Mouse (Mus musculus): ENCODE measurements around the gene Ermap.
A peak's percentile ranks its signal among the peaks of the same experiment; 100 is the strongest.

Ermap gene

DNA sequence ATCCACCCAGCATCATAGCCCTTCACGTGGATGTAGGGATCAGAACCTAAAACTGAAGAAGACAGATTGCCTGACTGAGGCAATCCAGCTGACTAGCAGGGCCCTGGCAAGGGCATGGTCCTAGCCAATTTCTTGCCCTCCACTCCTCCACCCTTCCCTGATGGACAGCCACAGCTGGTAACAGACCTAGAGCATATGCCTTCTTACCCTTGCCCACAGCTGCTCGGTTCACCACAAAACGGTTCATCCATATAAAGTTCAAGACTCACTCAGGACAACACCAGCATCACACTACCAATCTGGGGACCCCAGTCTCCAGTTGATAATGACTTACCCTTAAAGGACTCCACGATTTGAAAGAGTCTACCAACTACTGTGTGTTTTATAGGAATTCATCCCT, 4.0 kb downstream of the Ermap start:
- no peak for DNase-seq (ENCODE audit: low spot score)

DNA sequence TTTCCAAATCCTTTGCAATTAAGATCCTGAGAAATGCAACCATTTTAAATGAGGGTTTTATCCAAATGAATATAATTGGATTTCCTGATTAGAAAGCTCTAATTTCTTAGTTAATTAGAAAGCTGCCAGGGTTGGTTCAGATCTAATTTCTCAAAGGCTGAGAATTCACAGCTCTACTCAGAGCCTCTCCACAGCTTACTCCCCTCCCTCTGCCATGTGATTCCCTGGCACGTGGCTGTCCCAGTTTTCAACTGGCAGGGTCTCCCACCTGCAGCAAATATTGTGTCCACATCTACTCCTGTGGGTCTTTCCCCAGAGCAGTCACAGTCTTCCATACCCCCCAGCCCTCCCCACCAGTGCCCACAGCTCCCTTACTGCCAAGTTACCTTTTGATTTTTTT, 6.3 kb downstream of the Ermap start:
- DNase-seq (ENCODE audit: low spot score) = no peak

DNA sequence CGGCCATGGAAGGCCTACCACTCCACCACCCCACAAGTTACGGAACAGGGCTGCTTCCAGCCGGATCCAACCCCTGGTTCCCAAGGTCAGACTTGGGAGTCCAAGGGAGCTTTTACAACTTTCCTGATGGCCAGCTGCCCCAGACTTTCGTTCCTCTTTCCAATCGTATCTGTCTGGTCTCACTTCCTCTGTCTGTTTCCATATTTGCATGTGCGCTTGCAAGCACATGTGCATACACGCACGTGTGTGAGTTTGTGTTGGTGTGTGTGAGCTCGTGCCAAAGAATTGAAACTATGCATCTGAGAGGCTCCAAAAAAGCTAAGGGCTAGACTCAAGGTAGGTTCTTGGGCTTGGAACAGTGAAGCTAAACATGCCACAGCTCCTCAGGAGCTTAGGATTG, 8.4 kb downstream of the Ermap start:
- DNase-seq (ENCODE audit: low spot score) = no peak

DNA sequence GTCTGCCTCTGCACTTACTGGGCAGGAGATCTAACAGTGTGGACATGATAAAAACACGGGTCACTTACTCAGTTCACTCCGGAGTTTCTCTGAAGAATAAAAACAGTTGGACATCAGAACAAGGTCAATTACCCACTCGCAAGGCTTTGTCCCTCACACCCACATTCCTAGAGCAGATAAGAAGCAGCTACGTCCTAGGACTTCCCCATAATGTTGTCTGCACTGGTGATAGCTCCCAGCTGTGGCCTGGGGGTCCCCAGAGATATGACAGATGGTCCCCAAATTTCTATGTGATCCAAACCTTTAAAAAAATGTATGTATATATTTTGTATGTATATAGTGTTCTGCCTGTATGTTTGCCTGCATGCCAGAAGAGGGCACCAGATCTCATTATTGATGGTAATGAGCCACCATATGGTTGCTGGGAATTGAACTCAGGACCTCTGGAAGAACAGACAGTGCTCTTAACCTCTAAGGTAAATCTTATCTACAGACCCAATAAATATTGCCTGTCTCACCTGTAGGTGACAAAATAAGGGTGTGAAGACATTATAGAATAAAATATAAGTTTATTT, 9.6 kb downstream of the Ermap start:
- no peak for DNase-seq (ENCODE audit: low spot score)

DNA sequence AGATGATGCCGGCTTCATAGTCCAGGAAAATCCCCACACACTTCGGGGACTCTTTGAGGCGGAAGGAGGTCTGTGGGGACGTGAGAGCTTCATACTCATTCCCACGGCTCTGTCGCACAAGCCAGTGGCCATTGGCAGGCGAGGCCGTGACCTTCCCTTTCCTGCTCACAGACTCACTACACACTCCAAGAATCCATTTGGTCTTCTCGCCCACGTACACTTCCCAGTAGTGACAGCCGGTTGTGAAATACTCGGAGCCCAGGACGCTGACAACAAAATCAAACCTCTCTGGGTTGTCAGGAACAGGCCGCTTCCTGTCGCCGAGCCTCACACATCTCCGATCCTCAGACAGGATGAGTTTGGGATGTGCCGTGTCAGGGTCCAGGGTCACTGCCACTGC, 11.5 kb downstream of the Ermap start:
- no peak for DNase-seq (ENCODE audit: low spot score)

DNA sequence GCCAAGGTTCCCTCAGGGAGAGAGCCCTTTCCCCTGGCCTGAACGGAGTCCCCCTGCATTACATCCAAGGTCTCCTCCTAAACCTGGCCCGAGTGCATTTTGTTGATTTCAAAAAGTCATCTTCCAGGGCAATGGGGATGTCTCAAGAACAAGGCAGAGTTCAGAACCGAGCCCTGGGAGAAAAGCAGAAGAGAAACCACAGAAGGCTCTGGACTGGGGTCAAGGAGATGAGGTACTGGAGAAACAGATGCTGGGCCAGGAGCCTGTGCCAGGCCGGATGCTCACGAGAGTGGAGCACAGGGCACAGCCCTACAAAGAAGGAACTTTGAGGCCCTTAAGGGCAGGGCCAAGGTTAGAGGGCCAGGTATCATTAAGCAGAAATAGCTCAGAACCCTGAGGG, 12.1 kb downstream of the Ermap start:
- no peak for DNase-seq (ENCODE audit: low spot score)

DNA sequence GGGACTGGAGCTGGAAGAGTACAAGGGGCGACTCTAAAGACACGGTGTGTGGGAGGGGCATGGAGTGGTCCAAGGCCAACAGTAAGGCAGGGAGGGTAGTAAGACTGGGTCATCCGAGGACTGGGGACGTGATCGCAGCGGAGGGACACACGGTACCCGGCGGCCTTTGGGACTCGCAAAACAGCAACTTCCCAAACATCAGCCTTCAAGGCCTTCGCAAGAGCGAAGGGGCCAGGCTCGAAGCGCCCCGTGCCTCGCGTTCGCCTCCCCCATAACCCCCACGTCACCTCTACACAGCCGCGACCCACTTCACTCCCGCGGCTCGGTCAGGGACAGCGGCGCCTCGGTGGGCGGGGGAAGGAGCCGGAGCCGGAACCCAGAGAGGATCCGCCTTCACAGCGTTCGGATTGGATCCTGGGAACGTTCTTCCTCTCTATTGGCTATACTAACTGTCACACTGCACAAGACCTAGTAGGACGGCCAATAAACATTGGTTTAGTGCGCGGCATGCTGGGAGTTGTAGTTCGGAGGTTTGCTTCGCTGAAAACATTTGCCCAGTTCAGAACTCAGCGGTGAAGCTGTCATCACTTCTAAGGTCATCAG, 15.9 kb downstream of the Ermap start, which contains the start of gene Zfp691:
TSS of gene Zfp691 (minus strand) at position 345 of the 603 bp plus-strand sequence.
- peak; percentile 93 for DNase-seq (ENCODE audit: low spot score)

DNA sequence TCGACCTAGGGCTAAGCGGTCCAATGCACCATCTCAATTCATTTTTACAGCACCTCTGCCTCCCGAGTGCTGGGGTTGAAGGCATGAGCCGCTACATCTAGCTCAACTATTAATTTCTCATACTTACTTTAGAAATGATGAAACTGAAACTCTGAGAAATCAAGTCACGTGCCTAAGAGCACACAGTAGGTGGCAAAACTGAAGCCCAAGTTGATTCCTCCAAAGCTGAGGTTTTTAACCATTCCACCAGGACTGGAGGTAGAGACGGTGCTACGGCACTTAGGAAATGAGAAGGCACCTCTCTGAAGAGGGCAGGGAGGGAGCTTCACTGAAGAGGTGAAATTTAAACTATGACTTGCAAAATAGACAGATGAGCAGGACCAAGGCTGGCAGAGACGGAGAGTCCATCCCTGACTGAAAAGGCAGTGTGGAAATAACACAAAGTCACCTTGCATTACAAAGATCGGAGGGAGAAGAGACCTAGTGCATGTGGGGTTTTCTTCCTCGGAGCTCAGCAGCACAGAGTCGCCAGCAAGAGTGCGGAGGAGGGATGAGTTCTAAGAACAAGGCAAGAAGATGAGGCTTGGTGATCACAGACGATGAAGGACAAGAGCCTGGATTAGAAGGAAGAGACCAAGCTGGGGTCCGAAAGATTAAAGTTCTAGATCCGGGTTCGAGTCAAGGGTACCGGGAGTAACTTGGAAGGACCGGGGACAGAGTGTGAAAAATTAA, 16.7 kb downstream of the Ermap start:
- peak; percentile 6 for DNase-seq (ENCODE audit: low spot score)

DNA sequence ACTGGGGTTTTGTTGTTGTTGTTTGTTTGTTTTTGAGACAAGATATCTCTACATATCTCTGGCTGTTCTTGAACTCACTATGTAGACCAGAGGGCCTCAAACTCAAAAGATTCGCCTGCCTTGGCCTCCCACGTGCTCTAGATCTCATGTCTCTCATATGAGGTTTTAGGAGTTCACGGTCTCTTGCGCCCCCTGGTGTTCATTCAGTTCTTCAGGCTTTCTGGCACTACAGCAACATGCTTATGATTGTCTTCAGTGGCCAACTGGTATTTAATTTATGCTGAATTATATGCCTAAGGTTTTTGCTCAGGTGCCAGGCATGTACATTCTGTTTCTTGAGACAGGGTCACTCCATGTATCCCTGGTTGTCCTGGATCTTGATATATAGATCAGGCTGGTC, 22.1 kb downstream of the Ermap start:
- DNase-seq (ENCODE audit: low spot score) = peak; percentile 75

DNA sequence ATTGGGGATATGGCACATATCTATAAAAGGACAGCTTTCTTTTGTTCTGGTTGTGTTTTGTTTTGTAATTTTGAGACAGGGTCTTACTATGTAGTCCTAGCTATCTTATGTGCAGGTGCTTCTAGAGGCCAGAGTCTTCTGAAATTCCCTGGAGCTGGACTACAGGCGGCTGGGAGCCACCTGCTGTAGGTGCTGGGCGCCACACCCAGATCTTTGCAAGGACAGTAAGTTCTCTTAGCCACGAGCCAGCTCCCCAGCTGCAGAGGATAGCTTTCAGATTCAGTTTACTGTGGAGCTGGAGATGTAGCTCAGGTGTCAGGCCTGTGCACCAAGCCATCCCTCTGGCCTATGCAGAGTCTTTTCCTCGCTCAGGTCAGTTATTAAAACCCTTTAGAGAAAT, 22.7 kb downstream of the Ermap start:
- no peak for DNase-seq (ENCODE audit: low spot score)

DNA sequence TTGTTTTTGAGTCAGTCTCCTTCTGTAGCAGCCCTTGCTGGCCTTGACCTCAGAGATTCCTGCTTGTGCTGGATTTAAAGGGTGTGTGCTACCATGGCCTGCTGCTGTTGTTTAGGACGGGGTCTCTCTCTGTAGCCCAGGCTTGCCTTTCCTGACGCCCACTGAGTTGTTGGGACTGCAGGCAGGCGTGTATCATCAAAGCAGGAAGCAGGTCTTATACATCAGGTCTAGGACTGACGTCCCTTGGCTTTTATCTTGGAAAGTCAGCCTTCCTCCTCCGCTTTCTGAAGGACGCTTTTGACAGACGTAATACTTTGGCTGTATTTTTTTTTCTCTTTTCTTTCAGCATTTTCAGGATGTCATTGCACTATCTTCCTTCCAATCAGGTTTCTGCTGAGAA, 23.9 kb downstream of the Ermap start:
- DNase-seq (ENCODE audit: low spot score) = no peak

DNA sequence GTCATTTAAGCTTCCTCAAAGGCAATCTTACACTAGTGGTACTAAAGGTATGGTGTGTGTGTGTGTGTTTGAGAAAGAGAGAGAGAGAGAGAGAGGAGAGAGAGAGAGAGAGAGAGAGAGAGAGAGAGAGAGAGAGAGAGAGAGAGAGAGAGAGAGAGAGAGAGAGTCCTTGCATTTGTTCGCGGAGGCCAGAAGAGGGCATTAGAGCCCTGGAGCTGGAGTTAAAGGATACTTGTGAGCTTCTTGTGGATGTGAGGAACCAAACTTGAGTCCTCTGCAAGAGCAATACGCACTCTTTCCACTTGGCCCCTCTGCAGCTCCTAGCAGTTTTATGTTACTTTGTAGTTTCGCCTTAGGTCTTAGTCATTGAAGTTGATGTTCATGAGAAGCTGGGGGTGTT, 26.8 kb downstream of the Ermap start:
- no peak for DNase-seq (ENCODE audit: low spot score)

DNA sequence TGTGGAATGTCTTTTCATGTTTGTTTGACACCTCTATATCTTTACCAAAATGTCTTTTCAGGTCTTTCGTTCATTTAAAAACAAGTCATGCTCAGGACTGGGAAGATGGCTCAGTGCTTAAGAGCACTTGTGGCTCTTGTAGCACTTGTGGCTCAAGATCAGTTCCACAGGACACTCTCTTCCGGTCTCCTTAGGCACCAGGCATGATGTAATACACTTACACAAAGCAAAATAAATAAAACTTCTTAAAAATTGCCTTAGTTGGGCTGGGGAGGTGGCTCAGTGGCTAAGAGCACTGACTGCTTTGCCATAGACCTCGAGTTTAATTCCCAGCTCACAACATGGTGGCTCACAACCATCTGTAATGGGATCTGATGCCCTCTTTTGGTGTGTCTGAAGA, 28.5 kb downstream of the Ermap start:
- no peak for DNase-seq (ENCODE audit: low spot score)

DNA sequence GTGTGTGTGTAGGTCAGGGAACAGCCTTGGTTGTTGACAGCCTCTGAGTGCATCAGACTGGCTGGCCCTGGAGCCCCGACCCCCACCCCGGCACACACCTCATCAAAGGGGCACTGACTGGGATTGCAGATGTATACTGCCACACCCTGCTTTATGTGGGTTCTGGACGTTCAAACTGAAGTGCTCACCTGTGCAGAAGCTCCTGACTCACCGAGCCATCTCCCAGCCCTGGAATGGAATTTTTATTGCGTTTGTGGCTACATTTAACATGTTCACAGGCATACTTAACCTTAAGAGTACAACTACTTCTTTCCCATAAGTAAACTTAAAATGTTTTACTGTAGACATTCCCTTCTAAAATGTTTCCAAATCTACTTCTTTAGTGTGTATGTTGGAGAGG, 31.9 kb downstream of the Ermap start:
- no peak for DNase-seq (ENCODE audit: low spot score)

DNA sequence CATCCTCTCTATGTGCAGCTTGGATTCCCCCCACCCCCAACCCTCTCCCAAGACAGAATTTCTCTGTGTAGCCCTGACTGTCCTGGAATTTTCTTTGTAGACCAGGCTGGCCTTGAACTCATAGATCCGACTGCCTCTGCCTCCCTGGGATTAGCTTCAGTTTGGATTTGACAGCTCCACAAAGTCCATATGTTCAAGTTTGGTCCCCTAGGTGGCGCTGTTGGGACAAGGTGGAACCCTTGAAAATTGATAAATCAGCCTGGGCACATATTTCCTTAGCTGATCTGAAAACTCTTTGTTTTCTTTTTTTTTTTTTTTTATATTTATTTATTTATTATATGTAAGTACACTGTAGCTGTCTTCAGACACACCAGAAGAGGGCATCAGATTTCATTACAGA, 32.6 kb downstream of the Ermap start:
- DNase-seq (ENCODE audit: low spot score) = no peak

DNA sequence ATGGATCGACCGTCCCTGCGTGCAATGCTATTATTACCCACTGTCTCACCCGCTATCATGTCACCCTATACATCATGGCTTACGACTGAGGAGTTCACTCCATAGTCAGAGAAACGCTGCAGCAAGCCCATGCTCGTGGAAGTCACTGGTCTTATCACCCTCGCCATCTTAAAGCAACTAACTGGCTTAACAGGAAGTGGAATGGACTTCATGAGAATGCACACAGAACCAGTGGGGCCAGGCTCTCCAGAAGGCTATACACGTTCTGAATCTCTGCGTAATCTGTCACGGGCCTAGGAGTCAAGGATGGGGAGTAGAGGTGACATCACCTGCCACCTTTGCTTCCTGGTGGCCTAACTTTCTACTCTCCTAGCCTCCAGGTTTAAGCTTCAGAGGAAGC, 41.1 kb downstream of the Ermap start:
- no peak for DNase-seq (ENCODE audit: low spot score)

DNA sequence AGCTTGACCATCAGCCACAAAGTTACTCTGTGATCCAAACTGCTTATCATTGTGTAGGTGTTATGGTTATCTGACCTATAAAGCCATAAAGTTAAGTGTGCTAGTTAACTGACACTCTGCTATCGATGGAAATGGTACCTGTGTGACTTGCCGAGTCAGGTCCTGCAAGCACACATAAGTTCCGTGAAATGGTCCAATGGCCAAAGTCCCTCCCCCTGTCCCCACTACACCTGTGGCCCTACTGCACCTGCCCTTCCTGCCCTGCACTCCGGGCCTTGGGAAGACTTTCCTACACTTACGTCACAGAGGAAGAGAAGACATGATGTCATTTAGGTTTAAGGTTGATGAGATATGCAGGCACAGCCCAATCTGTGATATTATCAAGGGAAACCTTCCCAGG, 42.5 kb downstream of the Ermap start:
- DNase-seq (ENCODE audit: low spot score) = no peak

DNA sequence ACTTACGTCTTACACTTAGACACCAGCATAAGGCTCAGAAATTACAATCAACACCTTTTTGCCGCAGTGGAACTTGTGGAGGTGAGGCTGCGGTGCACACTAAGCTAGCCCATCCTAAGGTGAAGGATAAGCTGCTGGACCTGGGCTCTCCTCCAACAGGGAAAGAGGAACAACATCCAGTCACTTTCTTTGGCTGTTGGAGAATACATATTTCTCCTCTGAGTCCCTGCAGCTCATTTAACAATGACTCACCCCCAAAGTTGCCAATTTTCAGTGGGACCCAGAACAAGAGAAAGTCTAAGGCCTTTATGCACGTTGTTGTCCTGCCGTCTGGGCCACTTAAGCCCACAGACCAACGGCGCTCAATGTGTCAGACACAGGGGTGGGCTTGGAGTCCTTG, 43.0 kb downstream of the Ermap start:
- no peak for DNase-seq (ENCODE audit: low spot score)

DNA sequence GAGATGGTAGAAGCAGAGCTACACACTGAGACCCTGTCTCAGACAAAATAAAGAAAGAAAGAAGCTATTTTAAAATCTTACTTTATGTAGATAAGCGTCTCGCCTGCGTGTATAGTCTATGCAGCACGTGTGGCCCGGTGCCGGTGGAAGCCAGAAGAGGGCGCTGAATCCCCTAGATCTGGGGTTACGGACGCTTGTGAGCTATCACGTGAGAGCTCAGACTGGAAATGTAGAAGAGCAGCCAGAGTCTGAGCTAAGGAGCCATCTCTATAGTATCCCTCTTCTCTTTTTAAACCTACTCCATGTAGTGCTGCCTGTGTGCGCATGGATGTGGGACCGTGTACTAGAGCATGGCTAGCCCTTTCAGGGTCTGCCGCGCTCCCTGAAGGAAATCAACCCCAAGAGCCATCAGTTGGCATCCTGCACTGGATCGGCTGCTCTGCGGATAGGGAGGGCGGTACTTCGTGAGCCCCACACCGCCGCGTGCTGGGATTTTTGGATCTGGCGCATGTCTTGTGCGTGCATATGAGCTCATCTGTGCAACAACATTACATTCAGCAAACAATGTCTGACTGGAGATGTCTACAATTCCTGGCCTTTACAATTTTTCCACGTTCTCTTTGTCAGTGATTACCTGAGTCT, 47.5 kb downstream of the Ermap start:
- no peak for DNase-seq (ENCODE audit: low spot score)

DNA sequence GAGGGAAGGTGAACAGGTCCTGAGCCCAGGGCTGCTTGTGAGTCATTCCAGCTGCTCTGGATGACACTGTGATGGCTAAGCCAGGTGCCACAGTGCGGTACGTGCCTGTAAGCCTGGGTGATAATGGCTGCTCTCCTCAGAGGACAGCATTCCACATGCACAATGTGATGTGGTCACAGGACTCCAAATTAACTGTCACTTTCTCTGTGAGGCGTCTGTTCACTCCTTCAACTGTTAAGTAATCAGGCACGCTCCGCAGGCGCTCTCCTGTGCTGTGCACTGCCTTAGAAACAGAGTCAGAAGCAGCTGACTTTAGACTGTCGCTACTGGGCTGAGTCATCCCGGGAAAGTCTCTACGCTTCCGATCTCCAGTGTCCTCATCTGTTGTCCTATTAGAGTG, 48.6 kb downstream of the Ermap start:
- DNase-seq (ENCODE audit: low spot score) = no peak

DNA sequence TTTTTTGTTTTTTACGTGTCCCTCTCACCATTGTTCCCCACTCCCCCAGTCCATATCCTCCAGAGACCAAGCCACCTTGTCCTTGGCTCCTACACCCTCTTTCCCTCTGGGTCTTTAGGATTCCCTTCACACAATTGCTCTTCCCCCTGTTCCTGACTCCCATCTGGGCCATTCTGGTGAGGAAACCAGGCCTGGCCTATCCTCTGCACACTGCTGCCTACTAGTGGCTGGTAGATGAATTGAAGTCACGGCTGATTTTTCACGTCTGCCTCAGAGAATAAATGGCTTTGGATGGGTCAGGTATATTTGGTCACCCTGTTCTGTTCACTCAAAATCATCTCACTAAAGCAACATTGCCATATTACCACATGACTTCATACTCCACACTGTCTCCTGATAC, 49.7 kb downstream of the Ermap start:
- DNase-seq (ENCODE audit: low spot score) = peak; percentile 19

DNA sequence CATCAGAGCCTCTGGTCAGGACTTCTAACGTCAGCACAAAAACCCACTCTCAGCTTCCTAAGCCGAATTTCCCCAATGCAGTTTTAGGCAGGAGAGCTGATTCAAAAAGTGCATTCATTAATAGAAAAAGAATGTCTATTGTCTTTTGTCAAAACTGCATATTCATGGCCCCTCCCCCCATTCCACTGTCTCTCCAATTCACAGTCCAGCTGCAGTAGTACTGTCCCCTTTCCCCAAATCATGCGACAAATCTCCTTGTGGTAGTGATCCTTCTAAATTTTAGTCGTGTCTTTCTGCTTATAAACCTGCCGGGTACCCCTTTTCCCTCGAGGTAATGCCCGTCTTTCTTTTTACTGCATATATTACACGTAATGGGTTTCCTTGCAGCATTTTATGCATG, 51.0 kb downstream of the Ermap start:
- DNase-seq (ENCODE audit: low spot score) = no peak

DNA sequence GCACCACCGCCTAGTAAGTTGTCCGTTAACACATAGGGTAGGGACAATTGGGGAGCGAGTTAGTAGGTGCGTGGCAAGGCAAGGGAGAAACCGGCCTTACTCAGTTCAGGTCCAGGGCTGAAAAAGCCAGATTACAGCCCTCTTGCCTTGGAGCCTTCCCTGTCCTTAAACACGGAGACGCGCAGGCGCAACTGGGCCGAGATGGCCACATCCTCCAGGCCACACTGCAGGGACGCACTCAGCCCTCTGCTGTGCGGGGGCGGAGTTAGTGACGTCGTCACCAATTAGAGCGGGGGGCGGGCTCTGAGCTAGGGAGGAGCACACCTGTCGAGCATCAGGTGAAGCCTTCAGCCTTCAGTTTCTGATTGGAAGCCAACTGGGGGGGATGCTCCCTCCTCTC, 51.6 kb downstream of the Ermap start:
- no peak for DNase-seq (ENCODE audit: low spot score)
